Mouse (Mus musculus): ENCODE results near the gene Inmt. TPM values are rescaled to one million over a fixed set of nuclear protein-coding genes. Genes with fewer than 3 reads are reported as not detected.
"Not testable (repeated sequence)": the region's sequence is repeated elsewhere in the genome, so short reads cannot be mapped to it uniquely, and the experiment has no call there.

Inmt gene
- polyA plus RNA-seq, 1 experiment from 2014 or later: 0.24 TPM

GRCm38 (mm10) chr6:55189406-55189805, 14.6 kb upstream of the Inmt start:
- Histone ChIP-seq H3K4me3 (no peak overlapping the region), H3K36me3 (no peaks in the 10 kb centered on the region), H3K27me3 (no peaks in the 10 kb centered on the region), H3K9me3 (no peaks in the 10 kb centered on the region), H3K27ac (no peak overlapping the region), H3K9ac (no peak overlapping the region), H3K4me2 (no peak overlapping the region), H3K4me1 (no peaks in the 10 kb centered on the region)
- ATAC-seq (ENCODE audit: borderline replicate concordance, extremely low read depth, low FRiP score, low TSS enrichment): no peak

GRCm38 (mm10) chr6:55187827-55188226, 13.0 kb upstream of the Inmt start:
- not testable (repeated sequence) for H3K36me3 ChIP-seq; H3K4me2 ChIP-seq; H3K27me3 ChIP-seq; H3K4me3 ChIP-seq; H3K4me1 ChIP-seq; H3K9me3 ChIP-seq; H3K27ac ChIP-seq; ATAC-seq (ENCODE audit: borderline replicate concordance, extremely low read depth, low FRiP score, low TSS enrichment); H3K9ac ChIP-seq
- 94% methylated on average over 17 of the region's 17 CpGs for WGBS

GRCm38 (mm10) chr6:55182655-55183430, 8.0 kb upstream of the Inmt start:
- no peak for ATAC-seq (ENCODE audit: borderline replicate concordance, extremely low read depth, low FRiP score, low TSS enrichment)
- WGBS: 72% methylated on average over 1 of the region's 1 CpGs
- H3K27me3 ChIP-seq: no peaks in the 10 kb centered on the region
- no peak overlapping the region for H3K27ac ChIP-seq
- no peak overlapping the region for H3K9ac ChIP-seq
- H3K4me3 ChIP-seq: no peak overlapping the region
- 0 out of 2 replicates have a peak, but pooled peaks cover 3% of the 10 kb centered on the region for H3K4me1 ChIP-seq
- no peaks in the 10 kb centered on the region for H3K9me3 ChIP-seq
- H3K4me2 ChIP-seq: no peak overlapping the region
- H3K36me3 ChIP-seq: no peaks in the 10 kb centered on the region

GRCm38 (mm10) chr6:55179560-55179959, 4.7 kb upstream of the Inmt start:
- Histone ChIP-seq H3K4me3 (no peak overlapping the region), H3K27me3 (no peaks in the 10 kb centered on the region), H3K36me3 (no peaks in the 10 kb centered on the region), H3K4me1 (peaks cover 12% of the 10 kb centered on the region; the same call in 1 of the 2 replicates), H3K4me2 (no peak overlapping the region), H3K9ac (no peak overlapping the region), H3K9me3 (no peaks in the 10 kb centered on the region), H3K27ac (0 out of 2 replicates have a peak overlapping the region, but pooled peaks have one; percentile 15)
- peak; percentile 36; the same call in 1 of the 2 replicates for ATAC-seq (ENCODE audit: borderline replicate concordance, extremely low read depth, low FRiP score, low TSS enrichment)
- WGBS: 60% methylated on average over 7 of the region's 7 CpGs

GRCm38 (mm10) chr6:55177060-55177732, 2.4 kb upstream of the Inmt start:
- ATAC-seq (ENCODE audit: borderline replicate concordance, extremely low read depth, low FRiP score, low TSS enrichment): no peak
- Histone ChIP-seq H3K27me3 (no peaks in the 10 kb centered on the region), H3K9me3 (no peaks in the 10 kb centered on the region), H3K4me2 (no peak overlapping the region), H3K4me3 (no peak overlapping the region), H3K4me1 (peaks cover 12% of the 10 kb centered on the region; the same call in 1 of the 2 replicates), H3K27ac (no peak overlapping the region), H3K9ac (no peak overlapping the region), H3K36me3 (no peaks in the 10 kb centered on the region)
- 38% methylated on average over 12 of the region's 12 CpGs for WGBS

- no peak for ATAC-seq (ENCODE audit: borderline replicate concordance, extremely low read depth, low FRiP score, low TSS enrichment)
- Histone ChIP-seq H3K4me1 (peaks cover 12% of the 10 kb centered on the region; the same call in 1 of the 2 replicates), H3K9me3 (no peaks in the 10 kb centered on the region), H3K36me3 (no peaks in the 10 kb centered on the region), H3K9ac (no peak overlapping the region), H3K4me2 (no peak overlapping the region), H3K27ac (no peak overlapping the region), H3K4me3 (no peak overlapping the region), H3K27me3 (no peaks in the 10 kb centered on the region)
- WGBS: 21% methylated on average over 5 of the region's 5 CpGs
These were observed 1.0 kb upstream of the Inmt start for GRCm38 (mm10) chr6:55175892-55176291.

GRCm38 (mm10) chr6:55175456-55175855, 613 bp upstream of the Inmt start:
- no peaks in the 10 kb centered on the region for H3K9me3 ChIP-seq
- no peak overlapping the region for H3K4me3 ChIP-seq
- ATAC-seq (ENCODE audit: borderline replicate concordance, extremely low read depth, low FRiP score, low TSS enrichment): no peak
- no peak overlapping the region for H3K27ac ChIP-seq
- no peak overlapping the region for H3K4me2 ChIP-seq
- H3K36me3 ChIP-seq: no peaks in the 10 kb centered on the region
- no peak overlapping the region for H3K9ac ChIP-seq
- WGBS: 13% methylated on average over 2 of the region's 2 CpGs
- H3K27me3 ChIP-seq: no peaks in the 10 kb centered on the region
- peaks cover 12% of the 10 kb centered on the region; the same call in 1 of the 2 replicates for H3K4me1 ChIP-seq

GRCm38 (mm10) chr6:55173941-55174349, 898 bp downstream of the Inmt start:
- 40% methylated on average over 3 of the region's 3 CpGs for WGBS
- no peaks in the 10 kb centered on the region for H3K27me3 ChIP-seq
- no peak overlapping the region for H3K27ac ChIP-seq
- no peaks in the 10 kb centered on the region for H3K36me3 ChIP-seq
- no peak overlapping the region for H3K4me3 ChIP-seq
- no peaks in the 10 kb centered on the region for H3K9me3 ChIP-seq
- no peak overlapping the region for H3K9ac ChIP-seq
- ATAC-seq (ENCODE audit: borderline replicate concordance, extremely low read depth, low FRiP score, low TSS enrichment): no peak
- H3K4me1 ChIP-seq: peaks cover 9% of the 10 kb centered on the region; the same call in 1 of the 2 replicates
- no peak overlapping the region for H3K4me2 ChIP-seq

GRCm38 (mm10) chr6:55173171-55173570, 1.7 kb downstream of the Inmt start:
- Histone ChIP-seq H3K4me2 (no peak overlapping the region), H3K9ac (no peak overlapping the region), H3K9me3 (no peaks in the 10 kb centered on the region), H3K36me3 (no peaks in the 10 kb centered on the region), H3K27ac (no peak overlapping the region), H3K4me1 (peaks cover 9% of the 10 kb centered on the region; the same call in 1 of the 2 replicates), H3K4me3 (no peak overlapping the region), H3K27me3 (no peaks in the 10 kb centered on the region)
- WGBS: 67% methylated on average over 10 of the region's 10 CpGs
- no peak for ATAC-seq (ENCODE audit: borderline replicate concordance, extremely low read depth, low FRiP score, low TSS enrichment)

GRCm38 (mm10) chr6:55171638-55172037, 3.2 kb downstream of the Inmt start:
- WGBS: 48% methylated on average over 4 of the region's 4 CpGs
- no peak for ATAC-seq (ENCODE audit: borderline replicate concordance, extremely low read depth, low FRiP score, low TSS enrichment)
- Histone ChIP-seq H3K4me3 (no peak overlapping the region), H3K9ac (no peak overlapping the region), H3K9me3 (no peaks in the 10 kb centered on the region), H3K4me2 (no peak overlapping the region), H3K27ac (no peak overlapping the region), H3K4me1 (peaks cover 7% of the 10 kb centered on the region; the same call in 1 of the 2 replicates), H3K27me3 (no peaks in the 10 kb centered on the region), H3K36me3 (no peaks in the 10 kb centered on the region)

GRCm38 (mm10) chr6:55169818-55170217, 5.0 kb downstream of the Inmt start:
- Histone ChIP-seq H3K27me3 (no peaks in the 10 kb centered on the region), H3K36me3 (no peaks in the 10 kb centered on the region), H3K4me3 (no peak overlapping the region), H3K4me1 (no peaks in the 10 kb centered on the region), H3K4me2 (no peak overlapping the region), H3K9ac (no peak overlapping the region), H3K27ac (no peak overlapping the region), H3K9me3 (no peaks in the 10 kb centered on the region)
- 66% methylated on average over 5 of the region's 5 CpGs for WGBS
- no peak for ATAC-seq (ENCODE audit: borderline replicate concordance, extremely low read depth, low FRiP score, low TSS enrichment)

- Histone ChIP-seq H3K4me2 (no peak overlapping the region), H3K36me3 (no peaks in the 10 kb centered on the region), H3K4me3 (no peak overlapping the region), H3K9ac (no peak overlapping the region), H3K9me3 (no peaks in the 10 kb centered on the region), H3K27me3 (no peaks in the 10 kb centered on the region), H3K27ac (no peak overlapping the region), H3K4me1 (no peaks in the 10 kb centered on the region)
- 40% methylated on average over 7 of the region's 7 CpGs for WGBS
- ATAC-seq (ENCODE audit: borderline replicate concordance, extremely low read depth, low FRiP score, low TSS enrichment): no peak
These were observed 7.9 kb downstream of the Inmt start for GRCm38 (mm10) chr6:55166777-55167463.

Data from lung, embryonic 15.5 days (tissue).